In genomic region chr13:40886643-40887381, GRCm38 (mm10) we compare ENCODE assay signal across 8 mouse cellular contexts. TPM values are rescaled to one million over a fixed set of nuclear protein-coding genes. Genes with fewer than 3 reads are reported as not detected.
DNase-seq lines count a peak whose midpoint lies in the region; ATAC-seq and TF ChIP-seq lines count a peak whose summit lies in the region.

No protein-coding gene starts in this region.

- peak overlapping the region; percentile 25 for H3K4me3 ChIP-seq in liver, embryonic 11.5 days (ENCODE audit: low read depth, low read length)
- H3K4me3 ChIP-seq in forebrain, embryonic 13.5 days = peak overlapping the region; percentile 42
- H3K4me3 ChIP-seq in intestine, postnatal 0 days (ENCODE audit: low read depth, low read length) = peak overlapping the region; percentile 32

- peaks cover 3% of the 10 kb centered on the region; the same call in 1 of the 2 replicates for H3K4me1 ChIP-seq in liver, embryonic 11.5 days (replicated peaks; ENCODE audit: control insufficient read depth, insufficient read depth, low read length)
- H3K4me1 ChIP-seq in forebrain, embryonic 13.5 days = peaks cover 31% of the 10 kb centered on the region
- H3K4me1 ChIP-seq in intestine, postnatal 0 days (replicated peaks; ENCODE audit: control insufficient read depth, insufficient read depth, low read length) = no peaks in the 10 kb centered on the region

- no peak for ATAC-seq in liver, embryonic 11.5 days (replicated peaks; ENCODE audit: low FRiP score)
- ATAC-seq in forebrain, embryonic 13.5 days = peak; percentile 62
- ATAC-seq in intestine, postnatal 0 days = no peak
- peak; percentile 17; the same call in 1 of the 2 replicates for ATAC-seq in megakaryocyte, adult 5-6 weeks (ENCODE audit: poor library complexity, severe bottlenecking)

- peaks cover 14% of the 10 kb centered on the region for H3K27me3 ChIP-seq in liver, embryonic 11.5 days (replicated peaks; ENCODE audit: control insufficient read depth, insufficient read depth, low read length)
- H3K27me3 ChIP-seq in forebrain, embryonic 13.5 days = no peaks in the 10 kb centered on the region
- no peaks in the 10 kb centered on the region for H3K27me3 ChIP-seq in intestine, postnatal 0 days (replicated peaks; ENCODE audit: control insufficient read depth, insufficient read depth, low read length)

- no peaks in the 10 kb centered on the region for H3K36me3 ChIP-seq in liver, embryonic 11.5 days (ENCODE audit: control insufficient read depth, insufficient read depth, low read length)
- H3K36me3 ChIP-seq in forebrain, embryonic 13.5 days (ENCODE audit: poor library complexity, severe bottlenecking) = no peaks in the 10 kb centered on the region
- peaks cover 4% of the 10 kb centered on the region; the same call in 1 of the 2 replicates for H3K36me3 ChIP-seq in intestine, postnatal 0 days (ENCODE audit: control insufficient read depth, insufficient read depth)

- TF ChIP-seq CTCF in intestine, postnatal 0 days (IDR thresholded peaks at IDR 0.05; ENCODE audit: low read depth) = no peak

- H3K9ac ChIP-seq in liver, embryonic 11.5 days (ENCODE audit: low read depth, low read length) = peak overlapping the region; percentile 3; the same call in 1 of the 2 replicates
- peak overlapping the region; percentile 64 for H3K9ac ChIP-seq in forebrain, embryonic 13.5 days
- H3K9ac ChIP-seq in intestine, postnatal 0 days (ENCODE audit: low read depth, low read length) = peak overlapping the region; percentile 26; the same call in 1 of the 2 replicates

- H3K9me3 ChIP-seq in liver, embryonic 11.5 days (ENCODE audit: control insufficient read depth, low read length) = no peaks in the 10 kb centered on the region
- H3K9me3 ChIP-seq in forebrain, embryonic 13.5 days (replicated peaks) = no peaks in the 10 kb centered on the region
- H3K9me3 ChIP-seq in intestine, postnatal 0 days (ENCODE audit: control insufficient read depth) = no peaks in the 10 kb centered on the region

- 5% methylated on average over 22 of the region's 22 CpGs for WGBS in liver, embryonic 11.5 days
- WGBS in forebrain, embryonic 13.5 days = under 1% methylated on average over 22 of the region's 22 CpGs
- 16% methylated on average over 22 of the region's 22 CpGs for WGBS in intestine, postnatal 0 days

- no peak overlapping the region for H3K27ac ChIP-seq in liver, embryonic 11.5 days (ENCODE audit: low read depth, low read length)
- no peak overlapping the region; the same call in 1 of the 2 replicates for H3K27ac ChIP-seq in forebrain, embryonic 13.5 days
- peak overlapping the region; percentile 54 for H3K27ac ChIP-seq in intestine, postnatal 0 days (ENCODE audit: low read depth, low read length)

- peak overlapping the region; percentile 66 for H3K4me2 ChIP-seq in liver, embryonic 11.5 days
- H3K4me2 ChIP-seq in forebrain, embryonic 13.5 days = peak overlapping the region; percentile 66
- H3K4me2 ChIP-seq in intestine, postnatal 0 days (replicated peaks; ENCODE audit: low read depth) = peak overlapping the region; percentile 56

- DNase-seq in liver, embryonic 11.5 days (ENCODE audit: low spot score) = peak; percentile 38
- DNase-seq in liver = no peak
- no peak for DNase-seq in cerebellum, postnatal 36 days
- no peak for DNase-seq in spleen, postnatal 36 days (ENCODE audit: low spot score in 2 of 2)
- no peak for DNase-seq in urinary bladder, postnatal 36 days (ENCODE audit: low spot score in 2 of 2)

RNA-seq across cellular contexts. Expression of gene Gcnt2, which starts 27.3 kb away (rescaled TPM):
- 2.1 and 2.2 TPM in 2 replicates for polyA plus RNA-seq in liver, embryonic 11.5 days (2014; fragmentation: Nextera tagmentation; extraction: Ambion mirVana)
- polyA plus RNA-seq in forebrain, embryonic 13.5 days (2015; fragmentation: Nextera tagmentation; extraction: Ambion mirVana) = 2.8 and 3.1 TPM in 2 replicates
- 20.2 and 20.5 TPM in 2 replicates for polyA plus RNA-seq in intestine, postnatal 0 days (2015; fragmentation: Nextera tagmentation; extraction: Ambion mirVana)
- 22.7 and 23.6 TPM in 2 replicates for total RNA-seq in megakaryocyte, adult 5-6 weeks (2015)
- total RNA-seq in megakaryocyte, adult 5-6 weeks (2017) = 11.7 and 15.3 TPM in 2 replicates

Comparison
In these comparisons a context has a peak if more than half of its experiments do, and no peak if none do; other contexts are left out.
1. ATAC-seq: peak in forebrain, embryonic 13.5 days (single experiment) and megakaryocyte, adult 5-6 weeks (single experiment); none in liver, embryonic 11.5 days (single experiment) and intestine, postnatal 0 days (single experiment).
2. H3K9ac ChIP-seq: peak in every context shown above with its lines; median percentile 64 in forebrain, embryonic 13.5 days; 26 in intestine, postnatal 0 days; 3 in liver, embryonic 11.5 days.
3. Peak in every context shown above with its lines, with median percentiles within 50 percentile points of each other: H3K4me2 ChIP-seq and H3K4me3 ChIP-seq.